Mouse (Mus musculus): ENCODE measurements at regions not wholly inside any gene's neighbourhood (a gene's known extent, or its start where the extent isn't known, plus 50 kb on each side); places are given as distances from the start of the nearest gene placed in this dataset.

- Histone ChIP-seq H3K9me3 (replicated peaks; ENCODE audit: insufficient read depth, low read length) (no peaks in the 10 kb centered on the region), H3K36me3 (ENCODE audit: control insufficient read depth in 1 of 2, insufficient read depth in 2 of 2, low read length in 2 of 2) (peaks cover 0 to 22% of the 10 kb centered on the region in 2 experiments; a peak in 2 of 4 replicates), H3K9ac (ENCODE audit: control insufficient read depth, low read depth, low read length, poor library complexity, severe bottlenecking) (no peak overlapping the region), H3K27me3 (ENCODE audit: control insufficient read depth in 1 of 2, insufficient read depth in 2 of 2, low read length in 2 of 2) (no peaks in the 10 kb centered on the region), H3K4me3 (ENCODE audit: control insufficient read depth in 1 of 2, insufficient read depth in 1 of 2, low read depth in 2 of 2, low read length in 2 of 2) (no peak overlapping the region), H3K27ac (ENCODE audit: control insufficient read depth, low read depth, low read length) (no peak overlapping the region), H3K79me2 (ENCODE audit: control insufficient read depth, insufficient read depth, low read length, poor library complexity) (no peaks in the 10 kb centered on the region), H3K4me1 (ENCODE audit: control insufficient read depth in 1 of 2, insufficient read depth in 2 of 2, low read length in 2 of 2) (peaks cover 9 to 10% of the 10 kb centered on the region in 2 experiments)
- DNase-seq (ENCODE audit: low read depth, low spot score): no peak
- TF ChIP-seq MYC (IDR thresholded peaks at IDR 0.05; ENCODE audit: low read depth, low read length) (no peak), RAD21 (IDR thresholded peaks at IDR 0.05; ENCODE audit: low read depth, low read length) (no peak), BHLHE40 (IDR thresholded peaks at IDR 0.05; ENCODE audit: borderline replicate concordance, low read depth, low read length) (no peak), MAX (IDR thresholded peaks at IDR 0.05; ENCODE audit: low read length) (no peak), ZC3H11A (IDR thresholded peaks at IDR 0.05; ENCODE audit: low read depth, low read length) (no peak), MAFK (IDR thresholded peaks at IDR 0.05; ENCODE audit: borderline replicate concordance, low read depth, low read length) (no peak), POLR2A (IDR thresholded peaks at IDR 0.05; ENCODE audit: control insufficient read depth in 1 of 2, insufficient read depth in 1 of 2, low read depth in 1 of 2, low read length in 2 of 2, poor library complexity in 1 of 2) (no peak)
Observed at GRCm38 (mm10) chr15:5512546-5512945, 268.6 kb upstream of the Ptger4 start.

- Histone ChIP-seq H3K79me2 (ENCODE audit: control insufficient read depth, insufficient read depth, low read length, poor library complexity) (no peaks in the 10 kb centered on the region), H3K9me3 (replicated peaks; ENCODE audit: insufficient read depth, low read length) (no peaks in the 10 kb centered on the region), H3K4me3 (ENCODE audit: control insufficient read depth in 1 of 2, insufficient read depth in 1 of 2, low read depth in 2 of 2, low read length in 2 of 2) (no peak overlapping the region), H3K27ac (ENCODE audit: control insufficient read depth, low read depth, low read length) (no peak overlapping the region), H3K27me3 (ENCODE audit: control insufficient read depth in 1 of 2, insufficient read depth in 2 of 2, low read length in 2 of 2) (no peaks in the 10 kb centered on the region), H3K9ac (ENCODE audit: control insufficient read depth, low read depth, low read length, poor library complexity, severe bottlenecking) (no peak overlapping the region), H3K4me1 (ENCODE audit: control insufficient read depth in 1 of 2, insufficient read depth in 2 of 2, low read length in 2 of 2) (peaks cover 8 to 9% of the 10 kb centered on the region in 2 experiments), H3K36me3 (ENCODE audit: control insufficient read depth in 1 of 2, insufficient read depth in 2 of 2, low read length in 2 of 2) (peaks cover 0 to 20% of the 10 kb centered on the region in 2 experiments; a peak in 2 of 4 replicates)
- DNase-seq (ENCODE audit: low read depth, low spot score): no peak
- TF ChIP-seq POLR2AphosphoS5 (IDR thresholded peaks at IDR 0.05; ENCODE audit: borderline replicate concordance, low read depth, low read length) (no peak), MAZ (IDR thresholded peaks at IDR 0.05; ENCODE audit: low read depth, low read length) (no peak)
Observed at GRCm38 (mm10) chr15:5513146-5513545, 269.2 kb upstream of the Ptger4 start.

- Histone ChIP-seq H3K9me3 (replicated peaks; ENCODE audit: insufficient read depth, low read length) (no peaks in the 10 kb centered on the region), H3K9ac (ENCODE audit: control insufficient read depth, low read depth, low read length, poor library complexity, severe bottlenecking) (peak overlapping the region; percentile 51; the same call in 1 of the 2 replicates), H3K4me1 (ENCODE audit: control insufficient read depth in 1 of 2, insufficient read depth in 2 of 2, low read length in 2 of 2) (peaks cover 8 to 9% of the 10 kb centered on the region in 2 experiments), H3K79me2 (ENCODE audit: control insufficient read depth, insufficient read depth, low read length, poor library complexity) (no peaks in the 10 kb centered on the region), H3K27ac (ENCODE audit: control insufficient read depth, low read depth, low read length) (peak overlapping the region; percentile 92), H3K36me3 (ENCODE audit: control insufficient read depth in 1 of 2, insufficient read depth in 2 of 2, low read length in 2 of 2) (peaks cover 0 to 20% of the 10 kb centered on the region in 2 experiments; a peak in 2 of 4 replicates), H3K27me3 (ENCODE audit: control insufficient read depth in 1 of 2, insufficient read depth in 2 of 2, low read length in 2 of 2) (no peaks in the 10 kb centered on the region), H3K4me3 (ENCODE audit: control insufficient read depth in 1 of 2, insufficient read depth in 1 of 2, low read depth in 2 of 2, low read length in 2 of 2) (peak overlapping the region; percentile 25 to 44; a peak in 2 of 4 replicates)
- TF ChIP-seq USF1 (IDR thresholded peaks at IDR 0.05; ENCODE audit: low read depth, low read length): no peak
- TF ChIP-seq TBP (IDR thresholded peaks at IDR 0.05; ENCODE audit: low read depth, low read length): 0 out of 2 replicates have a peak, but pooled peaks have one; percentile 34
- 0 out of 2 replicates have a peak, but pooled peaks have one; percentile 18 for TF ChIP-seq MAX (IDR thresholded peaks at IDR 0.05; ENCODE audit: low read length)
- TF ChIP-seq ZNF384 (IDR thresholded peaks at IDR 0.05; ENCODE audit: low read depth, low read length): no peak
- TF ChIP-seq SIN3A (IDR thresholded peaks at IDR 0.05; ENCODE audit: low read length): peak; percentile 39; the same call in 1 of the 2 replicates
- peak; percentile 61; the same call in 1 of the 2 replicates for TF ChIP-seq MAFK (IDR thresholded peaks at IDR 0.05; ENCODE audit: borderline replicate concordance, low read depth, low read length)
- TF ChIP-seq HCFC1 (IDR thresholded peaks at IDR 0.05; ENCODE audit: low read depth, low read length): no peak
- no peak for TF ChIP-seq KAT2A (conservative IDR thresholded peaks at IDR 0.05; ENCODE audit: low read depth, low read length)
- peak; percentile 69 for TF ChIP-seq ETS1 (IDR thresholded peaks at IDR 0.05; ENCODE audit: low read depth, low read length)
- TF ChIP-seq ZC3H11A (IDR thresholded peaks at IDR 0.05; ENCODE audit: low read depth, low read length): no peak
- TF ChIP-seq EP300 (IDR thresholded peaks at IDR 0.05; ENCODE audit: low read depth in 1 of 2, low read length in 2 of 2): peak; percentile 86 to 87
- no peak for TF ChIP-seq UBTF (IDR thresholded peaks at IDR 0.05; ENCODE audit: borderline replicate concordance, insufficient read depth, low read depth, low read length)
- peak; percentile 32 for TF ChIP-seq RCOR1 (IDR thresholded peaks at IDR 0.05; ENCODE audit: low read depth, low read length)
- peak; percentile 74 for DNase-seq (ENCODE audit: low read depth, low spot score)
Observed at GRCm38 (mm10) chr15:5514217-5514616, 270.2 kb upstream of the Ptger4 start.

Data from MEL (cell line).